Mouse (Mus musculus) E14TG2a.4 (cell line): ENCODE measurements around the gene Spint2.

Experiments
- CTCF ChIP-seq: conservative IDR thresholded peaks from 2 replicates; pipeline ENCODE4 v1.5.1; 2014; ENCODE audit warnings: low read length
- POU5F1 ChIP-seq: IDR thresholded peaks from 2 replicates; pipeline ENCODE4 v1.6.1; 2014; ENCODE audit warnings: low read length, borderline replicate concordance

DNA sequence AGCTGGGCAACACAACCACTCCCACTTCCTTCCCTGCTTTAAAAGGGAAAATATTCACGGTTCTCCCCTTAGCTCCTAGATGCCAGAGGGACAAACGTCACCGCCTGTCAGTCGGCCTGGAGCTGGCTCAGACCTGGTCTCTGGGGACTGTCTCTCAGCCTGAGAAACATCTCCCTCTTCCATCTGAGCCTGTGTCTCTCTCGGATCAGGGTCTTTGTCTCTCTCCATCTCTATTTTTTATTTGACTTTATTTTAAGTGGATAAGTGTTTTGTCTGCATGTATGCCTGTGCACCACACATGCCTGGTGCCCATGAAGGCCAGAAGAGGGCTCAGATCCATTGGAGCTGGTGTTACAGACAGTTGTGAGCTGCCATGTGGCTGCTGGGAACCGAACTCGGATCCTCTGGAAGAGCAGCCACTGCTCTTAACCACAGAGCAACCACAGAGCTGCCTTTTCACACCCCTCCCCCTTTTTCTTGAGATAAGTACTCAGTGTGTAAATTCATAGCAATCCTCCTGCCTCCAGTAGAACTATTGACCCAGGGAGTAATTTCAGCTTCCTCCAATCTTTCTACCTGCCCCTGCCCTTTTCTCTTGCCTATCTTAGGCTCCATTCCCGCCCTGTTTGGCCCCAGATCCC is 10.9 kb upstream of the Spint2 start:
- TF ChIP-seq CTCF (no peak), POU5F1 (no peak)
